Mouse (Mus musculus) cortical plate, adult 2 months (tissue): ENCODE results near the gene Rps15a. TPM values are rescaled to one million over a fixed set of nuclear protein-coding genes. Genes with fewer than 3 reads are reported as not detected.

Experiments used
- H3K27ac ChIP-seq: fragments of 200-500 bp; 2 replicates; pipeline ENCODE4 v1.5.1; 2012; ENCODE audit warnings: low read length, control low read depth, inconsistent platforms; ENCODE audit not compliant: insufficient read depth
- H3K4me1 ChIP-seq: fragments of 200-500 bp; 2 replicates; pipeline ENCODE4 v1.6.1; 2011; ENCODE audit warnings: low read length; ENCODE audit not compliant: control insufficient read depth, insufficient read depth
- H3K4me3 ChIP-seq: fragments of 200-500 bp; 2 replicates; pipeline ENCODE4 v1.5.1; 2011; ENCODE audit warnings: mild to moderate bottlenecking, low read length, control low read depth; ENCODE audit not compliant: insufficient read depth
- CTCF ChIP-seq: fragments of 200-500 bp; IDR thresholded peaks from 2 replicates; pipeline ENCODE4 v1.5.1; 2011; ENCODE audit warnings: mild to moderate bottlenecking, control low read depth, low read length; ENCODE audit not compliant: insufficient read depth; ENCODE audit errors: extremely low read depth
- POLR2A ChIP-seq: fragments of 200-500 bp; IDR thresholded peaks from 2 replicates; pipeline ENCODE4 v1.6.1; 2011; ENCODE audit warnings: mild to moderate bottlenecking, low read length, control low read depth; ENCODE audit not compliant: insufficient read depth; ENCODE audit errors: extremely low read depth
- polyA plus RNA-seq: library from polyadenylated mRNA; depleted of rRNA; stranded (reverse); fragments of >200 nt; gene quantifications from 2 replicates; pipeline ENCODE4 v1.2.3, GENCODE M21; 2012

Rps15a gene
- polyA plus RNA-seq, 1 experiment, result 1,243 TPM

- H3K4me3 ChIP-seq, result no peak overlapping the region
- H3K4me1 ChIP-seq, result peaks cover 4% of the 10 kb centered on the region; the same call in 1 of the 2 replicates
- H3K27ac ChIP-seq, result no peak overlapping the region
- TF ChIP-seq CTCF, result no peak
- no peak for TF ChIP-seq POLR2A
These were observed 1.7 kb upstream of the Rps15a start for GRCm38 (mm10) chr7:118117539-118118210.

DNA sequence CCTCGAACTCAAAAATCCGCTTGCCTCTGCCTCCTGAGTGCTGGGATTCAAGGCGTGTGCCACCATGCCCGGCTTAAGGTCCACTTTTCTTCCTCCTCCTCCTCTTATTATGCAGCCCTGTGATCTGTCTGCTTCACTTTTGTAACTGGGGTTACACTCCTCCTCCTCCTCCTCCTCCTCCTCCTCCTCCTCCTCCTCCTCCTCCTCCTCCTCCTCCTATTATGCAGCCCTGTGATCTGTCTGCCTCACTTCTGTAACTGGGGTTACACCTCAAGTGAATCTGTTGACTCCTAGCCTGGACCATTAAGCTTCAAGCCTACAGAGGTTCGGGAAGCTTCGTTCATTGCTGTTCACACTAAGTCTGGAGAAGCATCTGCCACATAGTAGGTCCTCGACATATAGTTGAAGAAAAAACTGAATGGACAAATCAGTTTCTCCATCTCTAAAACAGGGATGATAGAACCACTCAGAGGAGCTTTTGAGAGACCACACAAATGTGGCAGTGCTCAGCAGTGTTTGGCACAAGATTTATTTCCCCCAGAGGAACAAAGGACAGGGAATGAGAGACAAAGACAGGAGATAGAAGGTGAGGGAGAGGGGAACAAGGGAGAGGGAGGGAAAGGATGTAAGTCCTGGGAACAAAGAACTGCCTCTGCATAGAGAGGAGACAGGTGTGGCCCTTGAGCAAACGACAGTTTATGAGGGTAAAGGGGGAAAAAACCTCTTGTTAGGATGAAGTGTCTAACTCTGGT lies 975 bp upstream of the Rps15a start:
- Histone ChIP-seq H3K27ac (no peak overlapping the region), H3K4me3 (no peak overlapping the region; the same call in 1 of the 2 replicates), H3K4me1 (peaks cover 6% of the 10 kb centered on the region; the same call in 1 of the 2 replicates)
- TF ChIP-seq CTCF (no peak), POLR2A (no peak)

DNA sequence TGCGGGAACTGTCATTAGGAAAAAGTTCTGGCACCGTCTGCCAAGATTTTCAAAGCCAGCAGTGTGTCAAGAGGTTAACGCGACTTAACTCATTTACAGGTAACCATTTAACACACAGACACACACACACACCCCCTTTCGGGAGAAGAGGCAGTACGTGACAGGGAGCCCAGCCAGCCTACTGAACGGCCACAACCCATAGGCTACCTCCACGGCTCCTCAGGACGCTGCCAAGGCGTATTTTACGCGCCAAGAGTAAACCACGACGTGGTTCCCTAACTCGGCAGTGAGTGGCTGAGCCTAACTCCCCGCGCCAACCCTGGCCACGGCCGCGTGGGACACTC lies 483 bp downstream of the Rps15a start:
- Histone ChIP-seq H3K4me3 (peak overlapping the region; percentile 73), H3K4me1 (peaks cover 8% of the 10 kb centered on the region; the same call in 1 of the 2 replicates), H3K27ac (no peak overlapping the region)
- TF ChIP-seq CTCF, result no peak
- TF ChIP-seq POLR2A, result no peak

- TF ChIP-seq POLR2A, result no peak
- no peak for TF ChIP-seq CTCF
- no peak overlapping the region for H3K4me3 ChIP-seq
- H3K27ac ChIP-seq, result no peak overlapping the region
- H3K4me1 ChIP-seq, result peaks cover 8% of the 10 kb centered on the region; the same call in 1 of the 2 replicates
These were observed 2.3 kb downstream of the Rps15a start for GRCm38 (mm10) chr7:118113541-118114297.

GRCm38 (mm10) chr7:118111128-118111527 lies 4.9 kb downstream of the Rps15a start:
- H3K4me3 ChIP-seq, result no peak overlapping the region
- H3K27ac ChIP-seq, result no peak overlapping the region
- H3K4me1 ChIP-seq, result peaks cover 8% of the 10 kb centered on the region; the same call in 1 of the 2 replicates
- no peak for TF ChIP-seq CTCF
- no peak for TF ChIP-seq POLR2A

- TF ChIP-seq POLR2A (no peak), CTCF (no peak)
- Histone ChIP-seq H3K4me1 (peaks cover 7% of the 10 kb centered on the region; the same call in 1 of the 2 replicates), H3K27ac (no peak overlapping the region), H3K4me3 (no peak overlapping the region)
These were observed 8.3 kb downstream of the Rps15a start for GRCm38 (mm10) chr7:118107671-118108070.

DNA sequence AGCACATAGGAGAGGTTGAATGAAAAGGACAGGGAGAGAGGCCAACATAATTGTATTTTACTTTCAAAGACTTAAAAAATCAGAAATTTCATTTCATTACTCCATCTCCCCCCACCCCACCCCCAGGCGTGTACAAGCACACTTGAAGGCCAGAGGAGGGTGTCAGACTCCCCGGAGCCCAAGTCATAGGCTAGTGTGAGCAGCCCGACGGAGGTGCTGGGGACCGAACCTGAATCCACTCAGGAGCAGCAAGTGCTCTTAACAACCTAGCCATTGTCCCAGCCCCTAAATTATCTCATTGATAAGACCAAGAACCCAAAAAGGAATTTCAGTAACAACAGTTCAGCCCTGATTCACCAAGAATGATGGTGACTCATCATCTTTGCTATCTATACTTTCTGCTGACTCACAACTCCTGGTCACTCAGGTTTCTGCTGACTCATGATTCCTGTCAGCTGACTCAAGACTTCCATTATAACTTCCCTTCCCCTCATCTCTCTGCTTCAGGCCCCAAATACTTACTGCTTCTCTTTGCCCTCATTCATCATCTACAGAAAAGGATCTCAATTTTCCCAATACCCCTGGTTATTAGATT lies 11.4 kb downstream of the Rps15a start:
- TF ChIP-seq POLR2A (no peak), CTCF (no peak)

DNA sequence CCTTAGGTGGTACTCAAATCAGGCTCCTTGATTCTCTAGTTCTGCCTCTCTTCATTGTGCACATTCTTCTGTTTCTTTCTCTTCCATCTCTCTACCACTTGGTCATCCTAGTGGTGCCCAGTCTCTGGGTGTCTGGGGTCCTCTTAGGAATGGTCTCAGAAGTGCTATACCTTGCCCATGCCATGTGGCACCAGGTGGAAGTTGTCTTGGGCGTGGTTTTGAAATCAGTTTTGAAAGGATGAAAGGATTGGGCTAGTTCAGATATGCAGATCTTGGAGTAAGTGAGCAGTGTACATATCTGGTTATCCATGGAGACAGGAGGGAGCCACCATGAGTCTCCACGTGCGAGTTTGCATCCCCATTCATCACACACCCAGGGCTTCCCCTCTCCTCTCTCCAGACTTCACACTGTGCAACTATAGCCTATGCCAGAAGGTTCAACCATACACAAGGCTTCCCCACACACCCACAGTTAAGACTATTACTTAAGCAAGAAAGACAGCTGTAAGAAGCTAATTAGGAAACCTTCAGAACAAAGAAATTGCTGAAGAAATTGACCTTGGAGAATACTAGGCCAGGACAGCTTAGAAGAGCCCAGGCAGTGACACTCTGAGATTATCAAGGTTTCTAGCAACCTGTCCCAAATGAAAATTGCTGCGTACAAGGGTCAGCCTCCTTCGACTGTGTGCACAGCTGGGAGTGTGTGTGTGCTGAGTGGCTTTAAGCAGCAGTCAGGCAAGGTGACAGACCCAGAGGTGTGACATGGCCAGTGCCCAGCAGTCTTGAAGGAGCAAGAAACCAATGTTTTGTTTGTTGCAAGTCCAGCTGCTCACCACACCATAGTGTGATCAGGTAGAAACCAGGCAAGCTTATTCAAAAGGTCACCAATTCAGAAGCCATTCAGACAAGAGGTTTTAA lies 12.3 kb downstream of the Rps15a start:
- H3K4me3 ChIP-seq, result no peak overlapping the region
- TF ChIP-seq CTCF (no peak), POLR2A (no peak)
- H3K27ac ChIP-seq, result no peak overlapping the region
- peaks cover 3% of the 10 kb centered on the region; the same call in 1 of the 2 replicates for H3K4me1 ChIP-seq

More for the DNA sequence above, 11.4 kb downstream of the Rps15a start:
- Histone ChIP-seq H3K27ac (no peak overlapping the region), H3K4me3 (no peak overlapping the region), H3K4me1 (peaks cover 3% of the 10 kb centered on the region; the same call in 1 of the 2 replicates)
